In genomic region chr11:61296556-61296955, GRCm38 (mm10) we compare ENCODE assay signal across 32 mouse cellular contexts. TPM values are rescaled to one million over a fixed set of nuclear protein-coding genes. Genes with fewer than 3 reads are reported as not detected.
DNase-seq lines count a peak whose midpoint lies in the region; ATAC-seq lines count a peak whose summit lies in the region.
"Had no signal": no experiment of that assay in that cellular context is flagged by ENCODE, and none has a peak within 500 bp of the region (broad histone marks: within the 10 kb centered on the region; RNA-seq: fewer than 3 reads in every experiment).

No protein-coding gene starts in this region.

- 25% methylated on average over 1 of the region's 1 CpGs for WGBS in midbrain, embryonic 10.5 days
- 28% methylated on average over 1 of the region's 1 CpGs for WGBS in midbrain, embryonic 11.5 days
- 24% methylated on average over 1 of the region's 1 CpGs for WGBS in forebrain, embryonic 11.5 days

- peaks cover 36% of the 10 kb centered on the region for H3K4me1 ChIP-seq in midbrain, embryonic 10.5 days
- peaks cover 6% of the 10 kb centered on the region for H3K4me1 ChIP-seq in midbrain, embryonic 11.5 days (ENCODE audit: control insufficient read depth, insufficient read depth, low read length)
- H3K4me1 ChIP-seq in forebrain, embryonic 11.5 days (replicated peaks; ENCODE audit: control insufficient read depth, insufficient read depth, low read length) = 0 out of 2 replicates have a peak, but pooled peaks cover 2% of the 10 kb centered on the region
- H3K4me1 ChIP-seq: hindbrain, embryonic 15.5 days had no signal

- no peaks in the 10 kb centered on the region; the same call in 1 of the 2 replicates for H3K9me3 ChIP-seq in midbrain, embryonic 10.5 days (replicated peaks)
- no peaks in the 10 kb centered on the region for H3K9me3 ChIP-seq in midbrain, embryonic 11.5 days (ENCODE audit: control insufficient read depth, low read length)
- H3K9me3 ChIP-seq in forebrain, embryonic 11.5 days (ENCODE audit: control insufficient read depth, low read length) = no peaks in the 10 kb centered on the region
- H3K9me3 ChIP-seq: forebrain, embryonic 10.5 days; G1E; heart, embryonic 15.5 days; hindbrain, embryonic 15.5 days had no signal

- H3K36me3 ChIP-seq in midbrain, embryonic 10.5 days = no peaks in the 10 kb centered on the region
- no peaks in the 10 kb centered on the region for H3K36me3 ChIP-seq in midbrain, embryonic 11.5 days (ENCODE audit: control insufficient read depth, insufficient read depth, low read length)
- H3K36me3 ChIP-seq in forebrain, embryonic 11.5 days (ENCODE audit: control insufficient read depth, insufficient read depth, low read length) = no peaks in the 10 kb centered on the region
- H3K36me3 ChIP-seq: forebrain, embryonic 10.5 days; G1E; heart, embryonic 12.5 days; heart, embryonic 15.5 days; hindbrain, embryonic 15.5 days had no signal

- H3K9ac ChIP-seq in midbrain, embryonic 11.5 days (ENCODE audit: low read length) = no peak overlapping the region
- H3K9ac ChIP-seq in forebrain, embryonic 11.5 days (ENCODE audit: low read length) = no peak overlapping the region
- H3K9ac ChIP-seq: heart, embryonic 12.5 days; heart, embryonic 15.5 days; hindbrain, embryonic 15.5 days had no signal

- no peak overlapping the region for H3K27ac ChIP-seq in midbrain, embryonic 10.5 days (replicated peaks)
- no peak overlapping the region for H3K27ac ChIP-seq in midbrain, embryonic 11.5 days (ENCODE audit: low read depth, low read length)
- no peak overlapping the region for H3K27ac ChIP-seq in forebrain, embryonic 11.5 days (ENCODE audit: low read depth, low read length)
- H3K27ac ChIP-seq: forebrain, embryonic 10.5 days; heart, adult 2 months; heart, embryonic 15.5 days; hindbrain, embryonic 15.5 days had no signal

- no peak overlapping the region for H3K4me3 ChIP-seq in midbrain, embryonic 10.5 days
- H3K4me3 ChIP-seq in midbrain, embryonic 11.5 days (ENCODE audit: low read depth, low read length) = no peak overlapping the region
- no peak overlapping the region for H3K4me3 ChIP-seq in forebrain, embryonic 11.5 days (ENCODE audit: low read depth, low read length)
- H3K4me3 ChIP-seq: forebrain, embryonic 10.5 days; heart, adult 2 months; heart, embryonic 12.5 days; heart, embryonic 15.5 days; hindbrain, embryonic 15.5 days had no signal

- peak; percentile 33 for DNase-seq in embryo, embryonic 10.5 days (ENCODE audit: low spot score)
- DNase-seq in embryo, embryonic 11 days = no peak
- peak; percentile 17 for DNase-seq in midbrain, embryonic 10.5 days (ENCODE audit: low spot score)
- no peak for DNase-seq in midbrain, embryonic 11.5 days (ENCODE audit: low spot score, missing footprints)
- peak; percentile 95 for DNase-seq in R1 (ENCODE audit: low read depth, low spot score)
- no peak for DNase-seq in forebrain, embryonic 11.5 days (ENCODE audit: low spot score)
- no peak for DNase-seq in adrenal gland, postnatal 10 days
- DNase-seq: adrenal gland, postnatal 14 days; cerebellum, adult 11 months; cerebellum, adult 2 months; cerebellum, adult 9-11 months; cerebellum, postnatal 25 days; gastrocnemius, postnatal 10 days; gastrocnemius, postnatal 36 days; heart, adult 2 months; heart, postnatal 10 days; heart, postnatal 36 days; kidney, adult 2 months had no signal

- no peaks in the 10 kb centered on the region for H3K27me3 ChIP-seq in midbrain, embryonic 10.5 days (ENCODE audit: low read depth, poor library complexity, severe bottlenecking)
- no peaks in the 10 kb centered on the region for H3K27me3 ChIP-seq in midbrain, embryonic 11.5 days (ENCODE audit: control insufficient read depth, insufficient read depth, low read length)
- no peaks in the 10 kb centered on the region for H3K27me3 ChIP-seq in forebrain, embryonic 11.5 days (ENCODE audit: control insufficient read depth, insufficient read depth, low read length)
- H3K27me3 ChIP-seq: heart, embryonic 12.5 days; heart, embryonic 15.5 days; hindbrain, embryonic 15.5 days; Patski had no signal

- no peak overlapping the region for H3K4me2 ChIP-seq in midbrain, embryonic 11.5 days
- no peak overlapping the region for H3K4me2 ChIP-seq in forebrain, embryonic 11.5 days (ENCODE audit: low read depth, low read length, severe bottlenecking)
- H3K4me2 ChIP-seq: heart, embryonic 12.5 days; heart, embryonic 15.5 days; hindbrain, embryonic 15.5 days had no signal

- no peak for ATAC-seq in midbrain, embryonic 11.5 days (ENCODE audit: low FRiP score)
- ATAC-seq in forebrain, embryonic 11.5 days (replicated peaks; ENCODE audit: low FRiP score) = no peak
- ATAC-seq: activated CD4-positive, CD25-positive, alpha-beta regulatory T cell, adult 4 months; forebrain, embryonic 14.5 days; intestine, postnatal 0 days; Patski had no signal

RNA-seq across cellular contexts. Expression of gene Aldh3a2, which starts 29.3 kb away (rescaled TPM):
- 19.7 and 22.3 TPM in 2 replicates for polyA plus RNA-seq in midbrain, embryonic 10.5 days (2016; fragmentation: Nextera tagmentation; extraction: Ambion mirVana)
- 26.0 and 27.2 TPM in 2 replicates for polyA plus RNA-seq in midbrain, embryonic 11.5 days (2014; fragmentation: Nextera tagmentation; extraction: Ambion mirVana)
- polyA plus RNA-seq in forebrain, embryonic 11.5 days (2014; fragmentation: Nextera tagmentation; extraction: Ambion mirVana) = 20.9 and 21.8 TPM in 2 replicates
- total RNA-seq in adrenal gland, postnatal 10 days (2021) = 10 to 100 TPM; 67.7 to 74.7 TPM

RNA-seq across cellular contexts. Expression of gene Slc47a2, which starts 46.1 kb away (rescaled TPM):
- not detected in 2 replicates for polyA plus RNA-seq in midbrain, embryonic 10.5 days (2016; fragmentation: Nextera tagmentation; extraction: Ambion mirVana)
- not detected in 2 replicates for polyA plus RNA-seq in midbrain, embryonic 11.5 days (2014; fragmentation: Nextera tagmentation; extraction: Ambion mirVana)
- polyA plus RNA-seq in forebrain, embryonic 11.5 days (2014; fragmentation: Nextera tagmentation; extraction: Ambion mirVana) = not detected in 2 replicates
- total RNA-seq in adrenal gland, postnatal 10 days (2021) = not detected
- total RNA-seq: adrenal gland, postnatal 14 days; common myeloid progenitor, adult 5-6 weeks; G1E; gastrocnemius, postnatal 10 days; gastrocnemius, postnatal 36 days; granulocyte monocyte progenitor cell, adult 5-6 weeks; heart, adult 2 months; heart, postnatal 36 days had no signal
- polyA plus RNA-seq: activated CD4-positive, CD25-positive, alpha-beta regulatory T cell, adult 4 months; embryonic facial prominence, embryonic 11.5 days; forebrain, embryonic 10.5 days; forebrain, embryonic 14.5 days; G1E; heart, embryonic 12.5 days; hindbrain, embryonic 11.5 days; hindbrain, embryonic 15.5 days; intestine, embryonic 14.5 days; intestine, postnatal 0 days; Patski had no signal

Comparison
In these comparisons a context has a peak if more than half of its experiments do, and no peak if none do; other contexts are left out.
1. DNase-seq: peak in embryo, embryonic 10.5 days (single experiment), midbrain, embryonic 10.5 days (single experiment) and R1 (single experiment); none in embryo, embryonic 11 days (single experiment), midbrain, embryonic 11.5 days (single experiment), forebrain, embryonic 11.5 days (single experiment) and adrenal gland, postnatal 10 days (single experiment).